Mouse (Mus musculus) CD4-positive, CD25-positive, alpha-beta regulatory T cell, adult 4 months (primary cell): ENCODE measurements around the gene Prdm10. TPM values are rescaled to one million over a fixed set of nuclear protein-coding genes. Genes with fewer than 3 reads are reported as not detected.

ENCODE experiments used
- ATAC-seq: one replicate; pipeline ENCODE4 v1.8.0; 2017
- polyA plus RNA-seq, 2 experiments: library from polyadenylated mRNA; unstranded; fragments of 100-300 nt; shearing (Covaris generic); gene quantifications; one replicate each; pipeline ENCODE4 v1.2.1; 2017

The Prdm10 gene
- polyA plus RNA-seq, 2 experiments from 2014 or later, result 9.6 to 10.1 TPM

GRCm38 (mm10) chr9:31304358-31304757 is 24.0 kb downstream of the Prdm10 start:
- no peak for ATAC-seq

DNA sequence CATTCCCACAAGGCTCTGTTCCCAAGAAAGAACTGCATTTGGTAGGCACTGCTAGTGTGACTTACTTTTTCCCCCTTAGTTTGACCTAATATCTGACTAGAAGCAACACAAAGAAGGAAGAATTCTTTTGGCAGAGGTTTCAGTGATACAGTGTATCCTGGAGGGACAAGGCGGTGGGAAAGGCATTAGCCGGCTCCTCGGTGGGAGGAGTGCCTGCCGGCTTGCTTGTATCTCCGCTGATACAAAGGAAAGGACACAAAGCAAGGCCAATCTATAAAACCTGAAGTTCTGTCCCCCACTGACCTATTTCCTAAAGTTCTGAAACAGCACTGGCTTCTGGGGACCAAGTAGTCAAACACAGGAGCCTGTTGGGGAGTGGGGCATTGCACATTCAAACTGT is 24.8 kb downstream of the Prdm10 start:
- no peak for ATAC-seq

GRCm38 (mm10) chr9:31305807-31306206 is 25.5 kb downstream of the Prdm10 start:
- ATAC-seq, result no peak

GRCm38 (mm10) chr9:31307232-31307631 is 26.9 kb downstream of the Prdm10 start:
- ATAC-seq, result no peak

DNA sequence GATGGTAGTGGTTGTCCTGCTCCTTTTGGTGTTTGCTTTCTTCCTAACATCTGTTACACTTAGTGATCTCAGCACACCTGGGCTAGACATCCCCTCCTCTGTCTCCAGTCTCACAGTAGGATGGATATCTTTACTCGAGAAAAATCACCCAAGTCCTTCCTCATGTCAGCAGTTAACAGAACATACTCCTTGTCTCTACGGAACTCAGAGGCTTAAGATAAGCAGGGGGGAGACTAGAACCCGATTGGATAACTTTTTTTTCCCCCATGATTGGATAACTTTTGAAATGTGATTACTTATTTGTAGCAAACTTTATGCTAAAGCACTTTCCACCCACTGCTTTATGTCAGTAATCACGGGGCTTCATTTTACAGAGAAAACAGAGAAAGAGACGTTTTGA is 28.7 kb downstream of the Prdm10 start:
- no peak for ATAC-seq

DNA sequence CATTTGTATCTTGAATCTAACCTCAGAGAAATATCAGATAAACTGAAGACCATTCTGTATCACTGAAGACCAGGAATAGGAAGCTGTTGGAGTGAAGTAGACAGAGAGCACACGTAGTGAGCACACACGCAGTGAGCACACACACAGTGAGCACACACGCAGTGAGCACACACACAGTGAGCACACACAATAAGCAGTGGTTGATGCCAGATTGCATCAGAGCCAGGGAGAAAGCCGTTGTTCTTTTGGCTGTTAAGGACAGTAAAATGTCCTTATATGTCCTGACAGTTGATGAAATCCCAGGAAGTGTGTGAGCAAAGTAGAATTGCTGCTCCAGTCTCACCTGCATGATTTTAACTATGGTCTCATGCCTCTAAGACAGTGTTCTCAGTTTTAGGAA is 30.3 kb downstream of the Prdm10 start:
- ATAC-seq, result no peak

- ATAC-seq, result no peak
These were observed 33.5 kb downstream of the Prdm10 start for GRCm38 (mm10) chr9:31313876-31314275.

GRCm38 (mm10) chr9:31315983-31316382 is 35.6 kb downstream of the Prdm10 start:
- ATAC-seq, result no peak

GRCm38 (mm10) chr9:31318956-31319355 is 38.6 kb downstream of the Prdm10 start:
- no peak for ATAC-seq

DNA sequence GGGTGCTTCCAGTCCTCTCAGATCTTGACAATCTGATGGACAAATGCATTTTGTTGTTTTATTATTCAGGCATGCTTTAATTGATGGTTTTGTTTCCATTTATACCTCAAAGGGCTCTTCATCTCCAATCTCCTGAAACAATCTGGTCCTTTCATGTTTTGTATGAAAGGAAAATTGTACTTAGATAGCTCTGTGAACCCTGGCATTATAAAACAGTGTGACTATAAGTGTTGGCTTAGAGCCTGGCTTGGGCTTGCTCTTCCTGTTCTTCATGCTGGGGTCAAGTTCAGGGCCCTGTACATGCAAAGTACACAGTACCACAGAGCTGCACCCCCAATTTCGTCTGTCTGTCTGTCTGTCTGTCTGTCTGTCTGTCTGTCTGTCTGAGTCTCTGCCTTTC is 40.4 kb downstream of the Prdm10 start:
- ATAC-seq, result no peak

DNA sequence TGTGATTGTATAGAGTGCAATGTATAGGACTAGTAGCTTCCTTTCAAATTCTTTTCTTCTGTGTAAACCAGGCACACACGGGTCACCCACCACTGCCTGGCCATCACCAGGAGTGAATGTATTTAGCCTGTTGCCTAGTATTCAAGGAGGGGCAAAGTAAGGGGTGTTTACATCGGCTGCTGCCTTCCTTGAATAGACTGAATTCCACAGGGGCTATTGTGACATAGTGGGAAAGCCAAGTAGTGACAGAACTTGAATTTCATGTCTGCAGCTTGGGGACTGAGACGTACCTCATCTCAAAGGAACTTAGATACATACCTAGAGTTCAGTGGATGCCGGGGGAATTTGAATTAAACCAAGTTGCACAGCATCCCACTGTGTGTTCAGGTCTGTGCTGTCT is 41.2 kb downstream of the Prdm10 start:
- ATAC-seq, result no peak

DNA sequence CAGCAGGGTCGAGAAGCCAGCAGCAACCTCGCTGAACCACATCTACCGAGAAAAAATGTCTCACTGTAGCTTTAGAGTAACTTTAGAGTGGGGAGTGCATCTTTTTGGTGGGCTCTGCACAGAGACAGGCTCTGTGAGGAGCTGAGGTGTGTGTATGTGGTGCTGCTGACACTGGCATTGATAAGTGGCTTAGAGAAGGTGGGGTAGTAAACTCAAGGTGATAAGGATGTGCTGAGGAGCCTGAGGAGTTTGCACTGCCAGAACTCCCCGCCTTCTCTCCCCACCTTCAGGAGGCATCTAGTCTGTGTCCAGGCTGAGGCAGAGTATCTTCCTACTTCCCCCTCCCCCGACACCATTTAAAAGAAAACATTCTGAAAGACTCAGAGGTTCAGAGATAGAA is 41.8 kb downstream of the Prdm10 start:
- no peak for ATAC-seq

DNA sequence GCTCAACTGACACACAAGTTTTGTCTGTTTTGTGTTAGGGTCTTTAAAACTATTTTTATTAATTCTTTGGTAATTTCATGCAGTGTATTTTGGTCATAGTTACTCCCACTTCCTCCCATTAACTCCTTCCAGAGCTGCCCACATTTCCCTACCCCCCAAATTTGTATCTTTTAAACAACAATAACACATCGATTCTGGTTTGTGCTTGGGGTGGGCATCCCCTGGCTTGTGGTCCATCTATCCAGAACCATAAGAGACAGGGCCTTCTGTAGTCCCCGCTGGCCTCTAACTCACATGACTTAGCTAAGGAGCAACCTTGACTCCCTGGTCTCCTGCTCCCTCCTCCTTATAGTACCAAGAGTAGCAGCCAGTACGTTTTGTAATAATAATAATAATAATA is 50.5 kb downstream of the Prdm10 start:
- no peak for ATAC-seq

GRCm38 (mm10) chr9:31331246-31331645 is 50.9 kb downstream of the Prdm10 start:
- no peak for ATAC-seq

GRCm38 (mm10) chr9:31331906-31332305 is 51.6 kb downstream of the Prdm10 start:
- no peak for ATAC-seq

GRCm38 (mm10) chr9:31332826-31333225 is 52.5 kb downstream of the Prdm10 start:
- ATAC-seq, result no peak

DNA sequence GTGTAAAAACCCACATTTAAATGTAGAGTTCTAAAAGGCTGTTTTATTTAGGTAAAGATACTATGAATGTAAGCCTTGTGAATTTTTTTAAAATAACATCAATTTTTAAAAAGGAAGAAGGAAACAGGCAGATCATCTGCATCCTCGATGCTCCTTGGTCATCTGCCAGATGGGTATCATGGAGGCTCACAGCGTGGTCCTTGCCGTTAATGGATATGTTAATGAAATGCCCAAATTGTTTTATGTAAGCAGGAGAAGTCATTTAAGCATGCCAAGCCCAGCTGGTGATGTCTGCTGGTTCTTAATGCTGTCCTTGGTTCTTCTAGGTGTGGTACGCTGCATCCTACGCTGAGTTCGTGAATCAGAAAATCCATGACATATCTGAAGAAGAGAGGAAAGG is 54.7 kb downstream of the Prdm10 start:
- no peak for ATAC-seq

GRCm38 (mm10) chr9:31344289-31344831 is 64.0 kb downstream of the Prdm10 start:
- no peak for ATAC-seq

DNA sequence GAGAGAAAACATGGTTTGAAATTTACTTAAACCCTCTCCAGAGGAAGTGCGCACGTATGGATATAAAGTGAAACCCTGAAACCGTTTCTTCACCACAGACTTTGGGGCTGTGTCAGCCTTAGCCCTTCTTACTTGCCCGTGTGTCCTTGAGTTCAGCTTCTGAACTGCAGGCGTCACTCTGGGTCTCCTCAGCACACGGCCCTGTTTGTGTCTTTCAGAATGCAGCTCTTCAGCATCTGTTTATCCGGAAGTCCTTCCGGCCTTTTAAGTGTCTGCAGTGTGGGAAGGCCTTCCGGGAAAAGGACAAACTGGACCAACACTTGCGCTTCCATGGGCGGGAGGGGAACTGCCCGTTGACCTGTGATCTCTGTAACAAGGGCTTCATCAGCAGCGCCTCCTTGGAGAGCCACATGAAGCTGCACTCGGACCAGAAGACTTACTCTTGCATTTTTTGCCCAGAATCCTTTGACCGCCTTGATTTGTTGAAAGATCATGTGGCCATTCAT is 66.3 kb downstream of the Prdm10 start:
- no peak for ATAC-seq

GRCm38 (mm10) chr9:31348458-31348857 is 68.1 kb downstream of the Prdm10 start:
- no peak for ATAC-seq

GRCm38 (mm10) chr9:31348915-31349314 is 68.6 kb downstream of the Prdm10 start:
- ATAC-seq, result peak; percentile 61

- ATAC-seq, result no peak
These were observed 72.4 kb downstream of the Prdm10 start for GRCm38 (mm10) chr9:31352716-31353115.

GRCm38 (mm10) chr9:31353518-31353917 is 73.2 kb downstream of the Prdm10 start:
- ATAC-seq, result no peak

- no peak for ATAC-seq
These were observed 73.7 kb downstream of the Prdm10 start for GRCm38 (mm10) chr9:31354051-31354450.
